Mouse (Mus musculus): ENCODE measurements around the gene Col19a1.

Col19a1 gene

GRCm38 (mm10) chr1:24292515-24292914 lies 294.8 kb downstream of the Col19a1 start:
- H3K36me3 ChIP-seq (ENCODE audit: insufficient read depth, low read length), result no peaks in the 10 kb centered on the region
- no peak overlapping the region for H3K4me3 ChIP-seq (replicated peaks; ENCODE audit: low read length)
- TF ChIP-seq POU5F1 (IDR thresholded peaks at IDR 0.05; ENCODE audit: borderline replicate concordance, low read length) (no peak), NANOG (IDR thresholded peaks at IDR 0.05; ENCODE audit: borderline replicate concordance, low read length) (no peak), CTCF (conservative IDR thresholded peaks at IDR 0.05; ENCODE audit: low read length) (no peak)
- H3K27me3 ChIP-seq (ENCODE audit: insufficient read depth, low read length), result 0 out of 2 replicates have a peak, but pooled peaks cover 4% of the 10 kb centered on the region
- peaks cover 2% of the 10 kb centered on the region; the same call in 1 of the 2 replicates for H3K9me3 ChIP-seq (ENCODE audit: low read length)
- H3K4me1 ChIP-seq (replicated peaks; ENCODE audit: low read depth, low read length), result no peaks in the 10 kb centered on the region

- Histone ChIP-seq H3K4me3 (replicated peaks; ENCODE audit: low read length) (no peak overlapping the region), H3K27me3 (ENCODE audit: insufficient read depth, low read length) (0 out of 2 replicates have a peak, but pooled peaks cover 4% of the 10 kb centered on the region), H3K36me3 (ENCODE audit: insufficient read depth, low read length) (no peaks in the 10 kb centered on the region), H3K4me1 (replicated peaks; ENCODE audit: low read depth, low read length) (no peaks in the 10 kb centered on the region), H3K9me3 (ENCODE audit: low read length) (peaks cover 11% of the 10 kb centered on the region)
- TF ChIP-seq CTCF (conservative IDR thresholded peaks at IDR 0.05; ENCODE audit: low read length) (no peak), POU5F1 (IDR thresholded peaks at IDR 0.05; ENCODE audit: borderline replicate concordance, low read length) (no peak), NANOG (IDR thresholded peaks at IDR 0.05; ENCODE audit: borderline replicate concordance, low read length) (no peak)
Measured at GRCm38 (mm10) chr1:24286360-24286759, 300.9 kb downstream of the Col19a1 start.

- no peaks in the 10 kb centered on the region for H3K9me3 ChIP-seq (ENCODE audit: low read length)
- H3K4me1 ChIP-seq (replicated peaks; ENCODE audit: low read depth, low read length), result no peaks in the 10 kb centered on the region
- H3K4me3 ChIP-seq (replicated peaks; ENCODE audit: low read length), result no peak overlapping the region
- peaks cover 13% of the 10 kb centered on the region for H3K27me3 ChIP-seq (ENCODE audit: insufficient read depth, low read length)
- H3K36me3 ChIP-seq (ENCODE audit: insufficient read depth, low read length), result no peaks in the 10 kb centered on the region
- TF ChIP-seq NANOG (IDR thresholded peaks at IDR 0.05; ENCODE audit: borderline replicate concordance, low read length), result no peak
- no peak for TF ChIP-seq CTCF (conservative IDR thresholded peaks at IDR 0.05; ENCODE audit: low read length)
- TF ChIP-seq POU5F1 (IDR thresholded peaks at IDR 0.05; ENCODE audit: borderline replicate concordance, low read length), result no peak
Measured at GRCm38 (mm10) chr1:24267022-24267421, 320.2 kb downstream of the Col19a1 start.

GRCm38 (mm10) chr1:24261181-24261580 lies 326.1 kb downstream of the Col19a1 start:
- Histone ChIP-seq H3K4me1 (replicated peaks; ENCODE audit: low read depth, low read length) (no peaks in the 10 kb centered on the region), H3K9me3 (ENCODE audit: low read length) (no peaks in the 10 kb centered on the region), H3K4me3 (replicated peaks; ENCODE audit: low read length) (no peak overlapping the region), H3K27me3 (ENCODE audit: insufficient read depth, low read length) (peaks cover 13% of the 10 kb centered on the region), H3K36me3 (ENCODE audit: insufficient read depth, low read length) (no peaks in the 10 kb centered on the region)
- TF ChIP-seq CTCF (conservative IDR thresholded peaks at IDR 0.05; ENCODE audit: low read length) (no peak; the same call in 1 of the 2 replicates), POU5F1 (IDR thresholded peaks at IDR 0.05; ENCODE audit: borderline replicate concordance, low read length) (no peak), NANOG (IDR thresholded peaks at IDR 0.05; ENCODE audit: borderline replicate concordance, low read length) (no peak)

- Histone ChIP-seq H3K4me1 (replicated peaks; ENCODE audit: low read depth, low read length) (no peaks in the 10 kb centered on the region), H3K27me3 (ENCODE audit: insufficient read depth, low read length) (peaks cover 12% of the 10 kb centered on the region), H3K4me3 (replicated peaks; ENCODE audit: low read length) (no peak overlapping the region), H3K36me3 (ENCODE audit: insufficient read depth, low read length) (no peaks in the 10 kb centered on the region), H3K9me3 (ENCODE audit: low read length) (no peaks in the 10 kb centered on the region)
- TF ChIP-seq POU5F1 (IDR thresholded peaks at IDR 0.05; ENCODE audit: borderline replicate concordance, low read length) (no peak), CTCF (conservative IDR thresholded peaks at IDR 0.05; ENCODE audit: low read length) (no peak), NANOG (IDR thresholded peaks at IDR 0.05; ENCODE audit: borderline replicate concordance, low read length) (no peak)
Measured at GRCm38 (mm10) chr1:24259419-24259818, 327.9 kb downstream of the Col19a1 start.

GRCm38 (mm10) chr1:24257961-24258360 lies 329.3 kb downstream of the Col19a1 start:
- no peaks in the 10 kb centered on the region for H3K9me3 ChIP-seq (ENCODE audit: low read length)

GRCm38 (mm10) chr1:24249105-24249664 lies 338.1 kb downstream of the Col19a1 start:
- no peak overlapping the region for H3K4me3 ChIP-seq (replicated peaks; ENCODE audit: low read length)
- peaks cover 9% of the 10 kb centered on the region; the same call in 1 of the 2 replicates for H3K4me1 ChIP-seq (replicated peaks; ENCODE audit: low read depth, low read length)
- H3K27me3 ChIP-seq (ENCODE audit: insufficient read depth, low read length), result no peaks in the 10 kb centered on the region
- TF ChIP-seq CTCF (conservative IDR thresholded peaks at IDR 0.05; ENCODE audit: low read length), result peak; percentile 59
- no peak for TF ChIP-seq NANOG (IDR thresholded peaks at IDR 0.05; ENCODE audit: borderline replicate concordance, low read length)
- TF ChIP-seq POU5F1 (IDR thresholded peaks at IDR 0.05; ENCODE audit: borderline replicate concordance, low read length), result no peak
- H3K36me3 ChIP-seq (ENCODE audit: insufficient read depth, low read length), result no peaks in the 10 kb centered on the region
- H3K9me3 ChIP-seq (ENCODE audit: low read length), result 0 out of 2 replicates have a peak, but pooled peaks cover 4% of the 10 kb centered on the region

More at GRCm38 (mm10) chr1:24257961-24258360, 329.3 kb downstream of the Col19a1 start:
- Histone ChIP-seq H3K27me3 (ENCODE audit: insufficient read depth, low read length) (peaks cover 1% of the 10 kb centered on the region; the same call in 1 of the 2 replicates), H3K36me3 (ENCODE audit: insufficient read depth, low read length) (no peaks in the 10 kb centered on the region), H3K4me3 (replicated peaks; ENCODE audit: low read length) (no peak overlapping the region), H3K4me1 (replicated peaks; ENCODE audit: low read depth, low read length) (no peaks in the 10 kb centered on the region)
- no peak for TF ChIP-seq POU5F1 (IDR thresholded peaks at IDR 0.05; ENCODE audit: borderline replicate concordance, low read length)
- TF ChIP-seq NANOG (IDR thresholded peaks at IDR 0.05; ENCODE audit: borderline replicate concordance, low read length), result no peak
- no peak for TF ChIP-seq CTCF (conservative IDR thresholded peaks at IDR 0.05; ENCODE audit: low read length)

- H3K27me3 ChIP-seq (ENCODE audit: insufficient read depth, low read length), result no peaks in the 10 kb centered on the region
- TF ChIP-seq NANOG (IDR thresholded peaks at IDR 0.05; ENCODE audit: borderline replicate concordance, low read length), result no peak
- no peak for TF ChIP-seq POU5F1 (IDR thresholded peaks at IDR 0.05; ENCODE audit: borderline replicate concordance, low read length)
- no peak for TF ChIP-seq CTCF (conservative IDR thresholded peaks at IDR 0.05; ENCODE audit: low read length)
Measured at GRCm38 (mm10) chr1:24248294-24249104, 338.8 kb downstream of the Col19a1 start.

More at GRCm38 (mm10) chr1:24248294-24249104, 338.8 kb downstream of the Col19a1 start:
- Histone ChIP-seq H3K36me3 (ENCODE audit: insufficient read depth, low read length) (no peaks in the 10 kb centered on the region), H3K4me3 (replicated peaks; ENCODE audit: low read length) (no peak overlapping the region), H3K9me3 (ENCODE audit: low read length) (peaks cover 7% of the 10 kb centered on the region; the same call in 1 of the 2 replicates), H3K4me1 (replicated peaks; ENCODE audit: low read depth, low read length) (peaks cover 9% of the 10 kb centered on the region; the same call in 1 of the 2 replicates)

Data from E14TG2a.4 (cell line).